Mouse (Mus musculus) layer of hippocampus, adult 2 months (tissue): ENCODE data around the gene March8. TPM values are rescaled to one million over a fixed set of nuclear protein-coding genes. Genes with fewer than 3 reads are reported as not detected.
"Not testable (repeated sequence)": the region's sequence is repeated elsewhere in the genome, so short reads cannot be mapped to it uniquely, and the experiment has no call there.

Source experiments
- DNase-seq, 2 experiments: peaks; one replicate each; pipeline ENCODE4 v3.0.0; 2022; ENCODE audit warnings: low spot score in 2 of 2
- H3K27ac ChIP-seq: fragments of 200-600 bp; 2 replicates; pipeline ENCODE4 v1.8.1; 2022
- H3K4me3 ChIP-seq: fragments of 200-600 bp; 2 replicates; pipeline ENCODE4 v1.8.1; 2022; ENCODE audit warnings: mild to moderate bottlenecking
- CTCF ChIP-seq: fragments of 200-600 bp; conservative IDR thresholded peaks from 2 replicates; pipeline ENCODE4 v1.8.1; 2022; ENCODE audit warnings: antibody characterized with exemption, mild to moderate bottlenecking, moderate library complexity
- long read RNA-seq, 2 experiments: library from polyadenylated mRNA; stranded (forward); transcript quantifications; one replicate each; pipeline ENCODE4 v2.0.0; 2021; ENCODE audit warnings: borderline mapping rate in 2 of 2
- total RNA-seq, 2 experiments: library from RNA; stranded (reverse); gene quantifications; 2 replicates each; pipeline ENCODE4 v1.2.3; 2021

Gene March8
- total RNA-seq, result 10 to 100 TPM; 46.7 to 48.6 TPM
- long read RNA-seq, experiment 1, full-length matches to known transcripts, result 3 of 15 reads
- long read RNA-seq, experiment 1, partial matches to known transcripts, result 5 of 15 reads
- long read RNA-seq, experiment 1, other reads (novel, unspliced or antisense), result 7 of 15 reads
- long read RNA-seq, experiment 2, full-length matches to known transcripts, result 13 of 35 reads
- long read RNA-seq, experiment 2, partial matches to known transcripts, result 4 of 35 reads
- long read RNA-seq, experiment 2, other reads (novel, unspliced or antisense), result 18 of 35 reads

- no peak for TF ChIP-seq CTCF
- Histone ChIP-seq H3K27ac (peak within 1 kb of the TSS; percentile 89), H3K4me3 (peak within 1 kb of the TSS; percentile 72)
- peak; percentile 79 to 80 for DNase-seq
These were observed at the start of gene March8 for GRCm38 (mm10) chr6:116337835-116338501. TSS of gene March8 (plus strand) at chr6:116338024.

DNA sequence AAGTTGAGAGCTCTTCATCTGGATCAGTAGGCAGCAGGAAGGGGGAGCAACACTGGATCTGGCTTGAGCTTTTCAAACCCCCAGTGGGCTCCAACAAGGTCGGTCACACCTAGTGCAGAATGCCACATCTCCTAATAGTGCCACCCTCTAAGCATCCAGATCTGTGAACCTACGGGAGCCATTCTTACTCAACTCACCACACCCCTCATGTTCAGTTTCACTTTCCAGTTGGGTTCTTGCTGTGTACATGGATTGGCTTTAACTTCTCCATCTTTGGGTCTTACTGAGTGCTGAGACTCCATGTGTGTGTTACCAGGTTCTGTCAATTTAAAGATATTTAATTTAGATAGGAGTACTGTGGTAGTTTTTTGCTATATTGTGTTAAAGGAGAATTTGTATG, 26.4 kb upstream of the March8 start:
- Histone ChIP-seq H3K27ac (no peak overlapping the region), H3K4me3 (no peak overlapping the region)
- no peak for TF ChIP-seq CTCF
- no peak for DNase-seq

DNA sequence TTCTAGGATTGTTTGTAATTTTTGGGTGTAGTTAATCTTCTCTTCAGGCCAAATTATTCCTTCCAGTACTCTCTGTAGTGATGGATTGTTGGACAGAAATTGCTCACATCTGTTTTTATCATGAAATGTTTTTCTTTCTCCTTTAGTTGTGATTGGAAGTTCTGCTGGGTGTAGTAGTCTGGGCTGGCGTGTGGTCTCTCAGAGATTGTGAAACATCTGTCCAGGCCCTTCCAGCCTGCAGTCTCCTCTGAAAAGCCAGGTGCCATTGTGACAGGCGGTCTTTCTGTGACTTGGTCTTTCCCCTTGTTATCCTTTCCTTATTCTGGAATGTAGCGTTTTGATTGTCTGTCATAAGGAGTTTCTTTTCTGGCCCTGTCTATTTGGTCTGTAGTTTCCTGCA, 18.6 kb upstream of the March8 start:
- H3K27ac ChIP-seq, result no peak overlapping the region
- DNase-seq, result no peak
- no peak for TF ChIP-seq CTCF
- no peak overlapping the region for H3K4me3 ChIP-seq

- no peak for TF ChIP-seq CTCF
- Histone ChIP-seq H3K4me3 (no peak overlapping the region), H3K27ac (no peak overlapping the region)
- no peak for DNase-seq
These were observed 11.2 kb upstream of the March8 start for GRCm38 (mm10) chr6:116326641-116327040.

DNA sequence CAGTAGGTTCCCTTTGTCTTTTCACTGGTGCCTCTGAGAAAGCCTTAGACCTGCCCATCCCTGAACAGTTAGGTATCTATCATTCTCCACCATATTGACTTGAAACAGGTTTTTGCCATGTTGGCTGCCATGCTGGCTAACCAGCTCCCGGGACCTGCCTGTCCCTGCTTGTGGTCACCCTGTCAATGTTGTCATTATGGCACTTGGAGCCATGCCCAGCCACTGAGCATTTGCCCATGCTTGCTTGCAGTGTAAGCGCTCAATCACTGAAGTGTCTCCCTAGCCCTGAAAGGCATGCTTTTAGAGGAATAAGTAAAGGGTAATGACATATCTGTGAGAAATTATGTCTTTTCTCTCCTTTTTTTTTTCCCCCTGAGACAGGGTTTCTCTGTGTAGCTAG, 6.4 kb upstream of the March8 start:
- DNase-seq, result no peak
- Histone ChIP-seq H3K27ac (no peak overlapping the region), H3K4me3 (no peak overlapping the region)
- no peak for TF ChIP-seq CTCF

DNA sequence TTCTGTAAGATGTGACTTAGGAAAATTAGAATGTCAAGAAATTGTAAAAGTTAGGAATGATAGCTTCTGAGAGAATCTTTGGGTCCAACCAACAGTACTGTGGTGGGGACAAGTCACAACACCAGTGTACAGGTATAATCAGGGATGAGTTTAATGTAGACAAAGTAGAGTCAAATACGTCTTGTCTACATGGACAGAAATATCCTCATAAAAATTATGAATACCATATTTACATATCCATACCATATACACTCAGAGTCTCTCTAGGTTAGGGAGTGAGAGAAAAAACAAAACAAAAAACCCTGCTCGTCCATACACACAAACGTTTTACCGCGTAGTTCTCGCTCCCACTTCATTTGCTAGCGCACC, 374 bp upstream of the March8 start:
- no peak for TF ChIP-seq CTCF
- peak overlapping the region; percentile 89 for H3K27ac ChIP-seq
- no peak for DNase-seq
- H3K4me3 ChIP-seq, result peak overlapping the region; percentile 72

- H3K27ac ChIP-seq, result peak overlapping the region; percentile 89
- DNase-seq, result no peak
These were observed 696 bp downstream of the March8 start for GRCm38 (mm10) chr6:116338520-116338919.

GRCm38 (mm10) chr6:116339088-116339487, 1.3 kb downstream of the March8 start:
- H3K27ac ChIP-seq, result no peak overlapping the region; the same call in 1 of the 2 replicates

More at GRCm38 (mm10) chr6:116338520-116338919, 696 bp downstream of the March8 start:
- no peak for TF ChIP-seq CTCF
- H3K4me3 ChIP-seq, result peak overlapping the region; percentile 72

GRCm38 (mm10) chr6:116340521-116340920, 2.7 kb downstream of the March8 start:
- Histone ChIP-seq H3K27ac (no peak overlapping the region), H3K4me3 (no peak overlapping the region)
- no peak for DNase-seq
- TF ChIP-seq CTCF, result no peak

More at GRCm38 (mm10) chr6:116339088-116339487, 1.3 kb downstream of the March8 start:
- H3K4me3 ChIP-seq, result peak overlapping the region; percentile 72
- no peak for TF ChIP-seq CTCF
- no peak for DNase-seq

DNA sequence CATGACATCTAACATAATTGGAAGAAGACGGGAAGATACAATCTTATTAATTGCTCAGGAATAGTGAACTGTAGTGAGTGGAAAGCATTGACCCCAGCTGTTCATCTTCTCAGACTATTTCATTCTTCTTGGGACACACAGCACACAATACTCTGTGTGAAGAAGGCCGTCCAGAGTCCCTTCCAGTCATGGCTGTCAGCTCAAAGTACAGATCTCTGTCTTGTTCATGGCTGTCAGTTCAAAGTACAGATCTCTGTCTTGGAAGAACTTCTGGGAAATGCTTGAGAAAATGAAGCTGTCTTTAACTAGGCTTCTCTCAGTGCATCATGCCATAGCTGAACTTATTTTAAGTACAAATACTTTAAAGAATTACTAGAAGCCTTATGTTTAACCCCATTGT, 10.1 kb downstream of the March8 start:
- Histone ChIP-seq H3K27ac (no peak overlapping the region), H3K4me3 (no peak overlapping the region)
- DNase-seq, result no peak
- no peak for TF ChIP-seq CTCF

DNA sequence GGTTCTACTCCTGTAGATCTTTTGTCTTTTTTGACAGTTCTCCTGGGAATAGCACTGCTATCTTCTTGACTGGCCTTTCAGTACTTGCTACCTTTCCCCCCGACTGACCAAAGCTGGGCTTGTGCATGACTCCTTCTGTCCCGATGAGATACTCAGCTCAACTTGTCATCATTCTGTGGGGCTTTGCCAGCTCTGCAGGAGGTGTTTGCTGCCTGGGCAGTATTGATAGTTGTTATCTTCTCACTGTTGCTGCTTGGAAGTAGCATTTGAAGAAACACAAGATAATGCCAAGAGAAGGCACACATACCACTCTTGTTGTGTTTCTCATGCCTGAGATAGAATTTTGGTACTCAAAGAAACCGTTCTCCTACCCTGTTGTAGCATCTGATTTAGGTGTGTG, 12.2 kb downstream of the March8 start:
- DNase-seq, result no peak
- H3K27ac ChIP-seq, result no peak overlapping the region
- no peak overlapping the region for H3K4me3 ChIP-seq
- TF ChIP-seq CTCF, result no peak

GRCm38 (mm10) chr6:116350643-116351042, 12.8 kb downstream of the March8 start:
- no peak for TF ChIP-seq CTCF
- no peak for DNase-seq
- Histone ChIP-seq H3K4me3 (no peak overlapping the region), H3K27ac (no peak overlapping the region)

- H3K4me3 ChIP-seq, result no peak overlapping the region
- DNase-seq, result no peak
- H3K27ac ChIP-seq, result no peak overlapping the region
- no peak for TF ChIP-seq CTCF
These were observed 13.7 kb downstream of the March8 start for GRCm38 (mm10) chr6:116351534-116351933.

GRCm38 (mm10) chr6:116353428-116353827, 15.6 kb downstream of the March8 start:
- Histone ChIP-seq H3K4me3 (no peak overlapping the region), H3K27ac (no peak overlapping the region)
- TF ChIP-seq CTCF, result no peak
- DNase-seq, result no peak

- H3K4me3 ChIP-seq, DNase-seq, H3K27ac ChIP-seq: not testable (repeated sequence)
These were observed 18.6 kb downstream of the March8 start for GRCm38 (mm10) chr6:116356311-116356947.
